Mouse (Mus musculus) myocyte (in vitro differentiated cells): ENCODE data around the gene Stard13.

Source experiments
- MYOD1 ChIP-seq, 3 experiments: IDR thresholded peaks; one replicate each; pipeline ENCODE4 v1.6.1; 2011; ENCODE audit warnings: control low read depth in 2 of 3, low read depth in 2 of 3, mild to moderate bottlenecking in 2 of 3, moderate library complexity in 1 of 3; ENCODE audit not compliant: insufficient read length in 2 of 3, control insufficient read depth in 1 of 3
- POLR2A ChIP-seq: IDR thresholded peaks from one replicate; pipeline ENCODE4 v1.6.1; 2011; ENCODE audit warnings: low read depth, mild to moderate bottlenecking, control low read depth, moderate library complexity; ENCODE audit not compliant: insufficient read length
- POLR2AphosphoS2 ChIP-seq: IDR thresholded peaks from one replicate; pipeline ENCODE4 v1.6.1; 2011; ENCODE audit warnings: low read depth, control low read depth; ENCODE audit not compliant: insufficient read length
- SRF ChIP-seq: IDR thresholded peaks from one replicate; pipeline ENCODE4 v1.6.1; 2011; ENCODE audit warnings: low read depth; ENCODE audit not compliant: control insufficient read depth, insufficient read length
- USF1 ChIP-seq: IDR thresholded peaks from one replicate; pipeline ENCODE4 v1.6.1; 2011; ENCODE audit warnings: low read depth, mild to moderate bottlenecking, control low read depth, moderate library complexity

GRCm38 (mm10) chr5:151143955-151144354 lies 89.7 kb downstream of the Stard13 start:
- TF ChIP-seq POLR2AphosphoS2 (no peak), SRF (no peak), POLR2A (no peak), USF1 (no peak), MYOD1 (IDR thresholded peaks at IDR 0.05; ENCODE audit: control insufficient read depth in 1 of 3, insufficient read length in 2 of 3, low read depth in 2 of 3) (peak in 1 of 3 experiments; percentile 5)
